Mouse (Mus musculus): ENCODE data around the gene Igdcc3.

- TF ChIP-seq POLR2A (IDR thresholded peaks at IDR 0.05; ENCODE audit: low read depth, low read length) (no peak; the same call in 1 of the 2 replicates), CTCF (IDR thresholded peaks at IDR 0.05; ENCODE audit: extremely low read depth, insufficient read depth, insufficient read length, insufficient replicate concordance) (no peak)
Observed at GRCm38 (mm10) chr9:65195621-65195981, 54.6 kb downstream of the Igdcc3 start.

Data from spleen, adult 2 months (tissue).